Mouse (Mus musculus): Measurements from ENCODE around the gene Hes3. TPM values are rescaled to one million over a fixed set of nuclear protein-coding genes. Genes with fewer than 3 reads are reported as not detected.

The Hes3 gene
- polyA plus RNA-seq, 1 experiment from 2014 or later: not detected

GRCm38 (mm10) chr4:152326543-152326942 is 35.1 kb upstream of the Hes3 start:
- no peak for ATAC-seq (replicated peaks; ENCODE audit: insufficient number of reproducible peaks, low FRiP score, low TSS enrichment)
- H3K4me3 ChIP-seq (ENCODE audit: low read depth, low read length): peak overlapping the region; percentile 96
- under 1% methylated on average over 11 of the region's 11 CpGs for WGBS (ENCODE audit: insufficient replicate concordance)
- peaks cover 24% of the 10 kb centered on the region for H3K36me3 ChIP-seq (ENCODE audit: control insufficient read depth, insufficient read depth, low read length)
- no peak overlapping the region for H3K27ac ChIP-seq (ENCODE audit: low read depth, low read length)
- peak overlapping the region; percentile 90 for H3K9ac ChIP-seq (ENCODE audit: low read depth, low read length)
- no peaks in the 10 kb centered on the region for H3K9me3 ChIP-seq (replicated peaks; ENCODE audit: control insufficient read depth, low read length)
- peak overlapping the region; percentile 95 for H3K4me2 ChIP-seq
- peaks cover 7% of the 10 kb centered on the region for H3K4me1 ChIP-seq (ENCODE audit: control insufficient read depth, insufficient read depth, low read length)
- no peaks in the 10 kb centered on the region for H3K27me3 ChIP-seq (ENCODE audit: control insufficient read depth, insufficient read depth, low read length)

- WGBS (ENCODE audit: insufficient replicate concordance): under 1% methylated on average over 68 of the region's 70 CpGs
- Histone ChIP-seq H3K4me2 (peak within 1 kb of the TSS; percentile 95), H3K9ac (ENCODE audit: low read depth, low read length) (peak within 1 kb of the TSS; percentile 90), H3K4me3 (ENCODE audit: low read depth, low read length) (peak within 1 kb of the TSS; percentile 96), H3K27me3 (ENCODE audit: control insufficient read depth, insufficient read depth, low read length) (no peaks in the 10 kb centered on the region), H3K36me3 (ENCODE audit: control insufficient read depth, insufficient read depth, low read length) (peaks cover 18% of the 10 kb centered on the region), H3K27ac (ENCODE audit: low read depth, low read length) (peak within 1 kb of the TSS; percentile 75), H3K4me1 (ENCODE audit: control insufficient read depth, insufficient read depth, low read length) (peaks cover 7% of the 10 kb centered on the region), H3K9me3 (replicated peaks; ENCODE audit: control insufficient read depth, low read length) (no peaks in the 10 kb centered on the region)
- peak; percentile 91 for ATAC-seq (replicated peaks; ENCODE audit: insufficient number of reproducible peaks, low FRiP score, low TSS enrichment)
Measured at GRCm38 (mm10) chr4:152325574-152326411, 34.3 kb upstream of the Hes3 start, which contains the start of gene Rpl22. TSS of gene Rpl22 (plus strand) at chr4:152325742.

GRCm38 (mm10) chr4:152324641-152325562 is 33.4 kb upstream of the Hes3 start:
- no peak for ATAC-seq (replicated peaks; ENCODE audit: insufficient number of reproducible peaks, low FRiP score, low TSS enrichment)
- H3K27me3 ChIP-seq (ENCODE audit: control insufficient read depth, insufficient read depth, low read length): no peaks in the 10 kb centered on the region
- H3K27ac ChIP-seq (ENCODE audit: low read depth, low read length): no peak overlapping the region
- H3K4me1 ChIP-seq (ENCODE audit: control insufficient read depth, insufficient read depth, low read length): peaks cover 7% of the 10 kb centered on the region
- H3K9ac ChIP-seq (ENCODE audit: low read depth, low read length): peak overlapping the region; percentile 59
- H3K36me3 ChIP-seq (ENCODE audit: control insufficient read depth, insufficient read depth, low read length): peaks cover 11% of the 10 kb centered on the region
- 45% methylated on average over 16 of the region's 16 CpGs for WGBS (ENCODE audit: insufficient replicate concordance)
- peak overlapping the region; percentile 96 for H3K4me3 ChIP-seq (ENCODE audit: low read depth, low read length)
- H3K9me3 ChIP-seq (replicated peaks; ENCODE audit: control insufficient read depth, low read length): no peaks in the 10 kb centered on the region
- peak overlapping the region; percentile 54 for H3K4me2 ChIP-seq

GRCm38 (mm10) chr4:152321464-152321863 is 30.0 kb upstream of the Hes3 start:
- H3K4me1 ChIP-seq (ENCODE audit: control insufficient read depth, insufficient read depth, low read length): peaks cover 15% of the 10 kb centered on the region
- H3K36me3 ChIP-seq (ENCODE audit: control insufficient read depth, insufficient read depth, low read length): no peaks in the 10 kb centered on the region
- no peak for ATAC-seq (replicated peaks; ENCODE audit: insufficient number of reproducible peaks, low FRiP score, low TSS enrichment)
- WGBS (ENCODE audit: insufficient replicate concordance): 60% methylated on average over 5 of the region's 5 CpGs
- H3K4me3 ChIP-seq (ENCODE audit: low read depth, low read length): no peak overlapping the region
- no peaks in the 10 kb centered on the region for H3K9me3 ChIP-seq (replicated peaks; ENCODE audit: control insufficient read depth, low read length)
- H3K27me3 ChIP-seq (ENCODE audit: control insufficient read depth, insufficient read depth, low read length): peaks cover 14% of the 10 kb centered on the region
- H3K9ac ChIP-seq (ENCODE audit: low read depth, low read length): no peak overlapping the region
- no peak overlapping the region for H3K27ac ChIP-seq (ENCODE audit: low read depth, low read length)
- no peak overlapping the region for H3K4me2 ChIP-seq

- Histone ChIP-seq H3K9ac (ENCODE audit: low read depth, low read length) (peak within 1 kb of the TSS; percentile 70), H3K4me3 (ENCODE audit: low read depth, low read length) (peak within 1 kb of the TSS; percentile 46), H3K36me3 (ENCODE audit: control insufficient read depth, insufficient read depth, low read length) (no peaks in the 10 kb centered on the region), H3K9me3 (replicated peaks; ENCODE audit: control insufficient read depth, low read length) (no peaks in the 10 kb centered on the region), H3K4me2 (peak within 1 kb of the TSS; percentile 77), H3K27me3 (ENCODE audit: control insufficient read depth, insufficient read depth, low read length) (peaks cover 39% of the 10 kb centered on the region), H3K27ac (ENCODE audit: low read depth, low read length) (peak within 1 kb of the TSS; percentile 93), H3K4me1 (ENCODE audit: control insufficient read depth, insufficient read depth, low read length) (peaks cover 27% of the 10 kb centered on the region)
- ATAC-seq (replicated peaks; ENCODE audit: insufficient number of reproducible peaks, low FRiP score, low TSS enrichment): no peak
- 3% methylated on average over 26 of the region's 26 CpGs for WGBS (ENCODE audit: insufficient replicate concordance)
Measured at GRCm38 (mm10) chr4:152318517-152319234, 27.2 kb upstream of the Hes3 start, which contains the start of gene Rnf207. TSS of gene Rnf207 (minus strand) at chr4:152318993.

- 65% methylated on average over 6 of the region's 6 CpGs for WGBS (ENCODE audit: insufficient replicate concordance)
- H3K4me1 ChIP-seq (ENCODE audit: control insufficient read depth, insufficient read depth, low read length): peaks cover 38% of the 10 kb centered on the region
Measured at GRCm38 (mm10) chr4:152317631-152318033, 26.2 kb upstream of the Hes3 start.

GRCm38 (mm10) chr4:152315498-152316213 is 24.2 kb upstream of the Hes3 start:
- WGBS (ENCODE audit: insufficient replicate concordance): 1% methylated on average over 43 of the region's 43 CpGs
- peaks cover 40% of the 10 kb centered on the region for H3K4me1 ChIP-seq (ENCODE audit: control insufficient read depth, insufficient read depth, low read length)
- no peak overlapping the region for H3K27ac ChIP-seq (ENCODE audit: low read depth, low read length)
- peak overlapping the region; percentile 77 for H3K4me2 ChIP-seq
- ATAC-seq (replicated peaks; ENCODE audit: insufficient number of reproducible peaks, low FRiP score, low TSS enrichment): no peak
- no peaks in the 10 kb centered on the region for H3K9me3 ChIP-seq (replicated peaks; ENCODE audit: control insufficient read depth, low read length)
- peak overlapping the region; percentile 29; the same call in 1 of the 2 replicates for H3K9ac ChIP-seq (ENCODE audit: low read depth, low read length)
- peak overlapping the region; percentile 46 for H3K4me3 ChIP-seq (ENCODE audit: low read depth, low read length)
- no peaks in the 10 kb centered on the region for H3K36me3 ChIP-seq (ENCODE audit: control insufficient read depth, insufficient read depth, low read length)
- H3K27me3 ChIP-seq (ENCODE audit: control insufficient read depth, insufficient read depth, low read length): peaks cover 69% of the 10 kb centered on the region

More at GRCm38 (mm10) chr4:152317631-152318033, 26.2 kb upstream of the Hes3 start:
- 0 out of 2 replicates have a peak, but pooled peaks have one; percentile 11 for ATAC-seq (replicated peaks; ENCODE audit: insufficient number of reproducible peaks, low FRiP score, low TSS enrichment)
- H3K9ac ChIP-seq (ENCODE audit: low read depth, low read length): peak overlapping the region; percentile 70
- peak overlapping the region; percentile 46 for H3K4me3 ChIP-seq (ENCODE audit: low read depth, low read length)
- peak overlapping the region; percentile 93 for H3K27ac ChIP-seq (ENCODE audit: low read depth, low read length)
- peaks cover 50% of the 10 kb centered on the region for H3K27me3 ChIP-seq (ENCODE audit: control insufficient read depth, insufficient read depth, low read length)
- no peaks in the 10 kb centered on the region for H3K9me3 ChIP-seq (replicated peaks; ENCODE audit: control insufficient read depth, low read length)
- no peaks in the 10 kb centered on the region for H3K36me3 ChIP-seq (ENCODE audit: control insufficient read depth, insufficient read depth, low read length)
- H3K4me2 ChIP-seq: peak overlapping the region; percentile 77

Measured in heart, embryonic 11.5 days (tissue).